Mouse (Mus musculus): ENCODE data around the gene Pde1a. TPM values are rescaled to one million over a fixed set of nuclear protein-coding genes. Genes with fewer than 3 reads are reported as not detected.

Gene Pde1a
- total and polyA plus RNA-seq, 3 experiments: 0.33 TPM; not detected in 2

- ATAC-seq (ENCODE audit: extremely low read depth, insufficient number of reproducible peaks, low FRiP score, poor library complexity, severe bottlenecking): no peak
- no peak for DNase-seq (ENCODE audit: low spot score)
Observed at GRCm38 (mm10) chr2:79922356-79922755, 206.9 kb downstream of the Pde1a start.

GRCm38 (mm10) chr2:79921375-79921774, 207.9 kb downstream of the Pde1a start:
- Histone ChIP-seq H3K4me1 (ENCODE audit: insufficient read depth, low read depth, low read length) (no peaks in the 10 kb centered on the region), H3K36me3 (replicated peaks) (no peaks in the 10 kb centered on the region), H3K27me3 (ENCODE audit: insufficient read depth, low read length) (no peaks in the 10 kb centered on the region), H3K4me3 (ENCODE audit: low read depth, low read length) (no peak overlapping the region), H3K9me3 (replicated peaks) (no peaks in the 10 kb centered on the region)
- ATAC-seq (ENCODE audit: extremely low read depth, insufficient number of reproducible peaks, low FRiP score, poor library complexity, severe bottlenecking) (no peak), DNase-seq (ENCODE audit: low spot score) (no peak)
- TF ChIP-seq GATA2 (IDR thresholded peaks at IDR 0.05; ENCODE audit: borderline replicate concordance, low read depth, low read length): no peak
- no peak for TF ChIP-seq CTCF (IDR thresholded peaks at IDR 0.05; ENCODE audit: low read depth, low read length)
- no peak for TF ChIP-seq TAL1 (conservative IDR thresholded peaks at IDR 0.05; ENCODE audit: low read depth, low read length)
- no peak for TF ChIP-seq GATA1 (IDR thresholded peaks at IDR 0.05; ENCODE audit: borderline replicate concordance, low read length)

More at GRCm38 (mm10) chr2:79922356-79922755, 206.9 kb downstream of the Pde1a start:
- no peaks in the 10 kb centered on the region for H3K4me1 ChIP-seq (ENCODE audit: insufficient read depth, low read depth, low read length)
- no peaks in the 10 kb centered on the region for H3K27me3 ChIP-seq (ENCODE audit: insufficient read depth, low read length)
- H3K36me3 ChIP-seq (replicated peaks): no peaks in the 10 kb centered on the region
- no peak overlapping the region for H3K4me3 ChIP-seq (ENCODE audit: low read depth, low read length)
- no peaks in the 10 kb centered on the region for H3K9me3 ChIP-seq (replicated peaks)
- no peak for TF ChIP-seq POLR2AphosphoS5 (IDR thresholded peaks at IDR 0.05; ENCODE audit: insufficient replicate concordance, low read depth, low read length)
- TF ChIP-seq TAL1 (conservative IDR thresholded peaks at IDR 0.05; ENCODE audit: low read depth, low read length): no peak
- TF ChIP-seq GATA2 (IDR thresholded peaks at IDR 0.05; ENCODE audit: borderline replicate concordance, low read depth, low read length): no peak
- TF ChIP-seq GATA1 (IDR thresholded peaks at IDR 0.05; ENCODE audit: borderline replicate concordance, low read length): no peak
- TF ChIP-seq CTCF (IDR thresholded peaks at IDR 0.05; ENCODE audit: low read depth, low read length): no peak

DNA sequence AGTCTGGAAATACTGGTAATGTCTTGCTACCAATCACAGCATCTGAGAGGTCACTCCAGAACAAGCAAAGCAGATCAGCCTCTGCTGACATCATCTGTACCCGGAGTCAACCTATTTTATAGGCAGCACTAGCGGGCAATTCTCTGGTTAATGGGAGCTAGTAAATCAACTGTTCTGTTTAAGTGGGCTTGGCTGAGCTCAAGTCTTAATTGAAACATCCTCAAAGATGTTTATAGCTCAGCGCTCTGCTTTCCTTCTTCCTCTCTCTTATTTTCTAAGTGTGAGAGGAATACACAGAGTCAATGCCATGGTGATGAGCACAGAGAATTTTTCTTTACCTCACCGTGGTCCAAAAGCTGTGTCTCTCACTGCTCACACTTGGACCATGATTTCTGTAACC, 208.8 kb downstream of the Pde1a start:
- Histone ChIP-seq H3K4me3 (ENCODE audit: low read depth, low read length) (no peak overlapping the region), H3K9me3 (replicated peaks) (no peaks in the 10 kb centered on the region), H3K27me3 (ENCODE audit: insufficient read depth, low read length) (no peaks in the 10 kb centered on the region), H3K4me1 (ENCODE audit: insufficient read depth, low read depth, low read length) (no peaks in the 10 kb centered on the region), H3K36me3 (replicated peaks) (no peaks in the 10 kb centered on the region)
- no peak for ATAC-seq (ENCODE audit: extremely low read depth, insufficient number of reproducible peaks, low FRiP score, poor library complexity, severe bottlenecking)
- no peak for TF ChIP-seq CTCF (IDR thresholded peaks at IDR 0.05; ENCODE audit: low read depth, low read length)
- no peak for TF ChIP-seq POLR2AphosphoS5 (IDR thresholded peaks at IDR 0.05; ENCODE audit: insufficient replicate concordance, low read depth, low read length)
- no peak for TF ChIP-seq TAL1 (conservative IDR thresholded peaks at IDR 0.05; ENCODE audit: low read depth, low read length)
- TF ChIP-seq GATA2 (IDR thresholded peaks at IDR 0.05; ENCODE audit: borderline replicate concordance, low read depth, low read length): no peak
- no peak for TF ChIP-seq GATA1 (IDR thresholded peaks at IDR 0.05; ENCODE audit: borderline replicate concordance, low read length)
- DNase-seq (ENCODE audit: low spot score): no peak

- Histone ChIP-seq H3K36me3 (replicated peaks) (no peaks in the 10 kb centered on the region), H3K4me1 (ENCODE audit: insufficient read depth, low read depth, low read length) (no peaks in the 10 kb centered on the region), H3K4me3 (ENCODE audit: low read depth, low read length) (no peak overlapping the region), H3K9me3 (replicated peaks) (no peaks in the 10 kb centered on the region), H3K27me3 (ENCODE audit: insufficient read depth, low read length) (no peaks in the 10 kb centered on the region; the same call in 1 of the 2 replicates)
- no peak for ATAC-seq (ENCODE audit: extremely low read depth, insufficient number of reproducible peaks, low FRiP score, poor library complexity, severe bottlenecking)
- DNase-seq (ENCODE audit: low spot score): no peak
- TF ChIP-seq GATA1 (IDR thresholded peaks at IDR 0.05; ENCODE audit: borderline replicate concordance, low read length): no peak
- no peak for TF ChIP-seq POLR2AphosphoS5 (IDR thresholded peaks at IDR 0.05; ENCODE audit: insufficient replicate concordance, low read depth, low read length)
- TF ChIP-seq TAL1 (conservative IDR thresholded peaks at IDR 0.05; ENCODE audit: low read depth, low read length): no peak
- no peak for TF ChIP-seq GATA2 (IDR thresholded peaks at IDR 0.05; ENCODE audit: borderline replicate concordance, low read depth, low read length)
- TF ChIP-seq CTCF (IDR thresholded peaks at IDR 0.05; ENCODE audit: low read depth, low read length): no peak
Observed at GRCm38 (mm10) chr2:79901841-79902510, 227.3 kb downstream of the Pde1a start.

GRCm38 (mm10) chr2:79898522-79898921, 230.7 kb downstream of the Pde1a start:
- no peak for ATAC-seq (ENCODE audit: extremely low read depth, insufficient number of reproducible peaks, low FRiP score, poor library complexity, severe bottlenecking)
- H3K27me3 ChIP-seq (ENCODE audit: insufficient read depth, low read length): no peaks in the 10 kb centered on the region; the same call in 1 of the 2 replicates
- no peaks in the 10 kb centered on the region for H3K36me3 ChIP-seq (replicated peaks)

DNA sequence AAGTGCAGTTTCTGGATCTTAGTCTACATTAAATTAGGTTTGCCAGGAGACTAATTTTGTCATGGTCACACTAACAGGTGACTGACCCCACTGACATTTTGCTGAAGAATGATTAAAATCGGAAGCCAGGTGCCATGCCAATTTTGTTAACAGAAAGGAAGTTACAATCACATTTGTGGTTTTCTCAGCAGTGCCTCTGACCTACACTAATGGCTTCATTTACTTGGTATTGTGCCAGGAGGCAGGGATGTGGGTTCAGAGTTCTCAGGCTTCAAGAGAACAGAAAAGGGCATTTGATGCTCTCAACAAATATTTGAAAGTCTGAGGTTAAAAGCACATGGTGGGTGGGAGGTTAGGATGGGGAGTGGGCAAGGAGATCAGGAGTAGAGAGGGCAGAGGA, 236.4 kb downstream of the Pde1a start:
- H3K36me3 ChIP-seq (replicated peaks): no peaks in the 10 kb centered on the region
- DNase-seq (ENCODE audit: low spot score) (no peak), ATAC-seq (ENCODE audit: extremely low read depth, insufficient number of reproducible peaks, low FRiP score, poor library complexity, severe bottlenecking) (no peak)
- H3K27me3 ChIP-seq (ENCODE audit: insufficient read depth, low read length): no peaks in the 10 kb centered on the region; the same call in 1 of the 2 replicates
- H3K4me1 ChIP-seq (ENCODE audit: insufficient read depth, low read depth, low read length): no peaks in the 10 kb centered on the region
- TF ChIP-seq POLR2AphosphoS5 (IDR thresholded peaks at IDR 0.05; ENCODE audit: insufficient replicate concordance, low read depth, low read length) (no peak), TAL1 (conservative IDR thresholded peaks at IDR 0.05; ENCODE audit: low read depth, low read length) (no peak), CTCF (IDR thresholded peaks at IDR 0.05; ENCODE audit: low read depth, low read length) (no peak), GATA1 (IDR thresholded peaks at IDR 0.05; ENCODE audit: borderline replicate concordance, low read length) (no peak), GATA2 (IDR thresholded peaks at IDR 0.05; ENCODE audit: borderline replicate concordance, low read depth, low read length) (no peak)
- no peaks in the 10 kb centered on the region for H3K9me3 ChIP-seq (replicated peaks)
- H3K4me3 ChIP-seq (ENCODE audit: low read depth, low read length): no peak overlapping the region

More at GRCm38 (mm10) chr2:79898522-79898921, 230.7 kb downstream of the Pde1a start:
- Histone ChIP-seq H3K9me3 (replicated peaks) (no peaks in the 10 kb centered on the region), H3K4me3 (ENCODE audit: low read depth, low read length) (no peak overlapping the region), H3K4me1 (ENCODE audit: insufficient read depth, low read depth, low read length) (no peaks in the 10 kb centered on the region)
- no peak for TF ChIP-seq TAL1 (conservative IDR thresholded peaks at IDR 0.05; ENCODE audit: low read depth, low read length)
- no peak for TF ChIP-seq GATA1 (IDR thresholded peaks at IDR 0.05; ENCODE audit: borderline replicate concordance, low read length)
- no peak for TF ChIP-seq CTCF (IDR thresholded peaks at IDR 0.05; ENCODE audit: low read depth, low read length)
- TF ChIP-seq GATA2 (IDR thresholded peaks at IDR 0.05; ENCODE audit: borderline replicate concordance, low read depth, low read length): no peak
- TF ChIP-seq POLR2AphosphoS5 (IDR thresholded peaks at IDR 0.05; ENCODE audit: insufficient replicate concordance, low read depth, low read length): no peak
- DNase-seq (ENCODE audit: low spot score): no peak
